Mouse (Mus musculus): ENCODE data around the gene Gstm6. TPM values are rescaled to one million over a fixed set of nuclear protein-coding genes. Genes with fewer than 3 reads are reported as not detected.
"Not testable (repeated sequence)": the region's sequence is repeated elsewhere in the genome, so short reads cannot be mapped to it uniquely, and the experiment has no call there.

Gstm6 gene
- total RNA-seq, 2 experiments from 2014 or later = 12.1 to 14.2 TPM

GRCm38 (mm10) chr3:107895720-107896569, 47.6 kb downstream of the Gstm6 start, which contains the start of gene Gstm5:
Gene Gstm5 (plus strand): TSS chr3:107895821.
- DNase-seq (ENCODE audit: extremely low spot score in 1 of 2, low spot score in 1 of 2) = peak; percentile 78 to 79

- no peak for DNase-seq (ENCODE audit: extremely low spot score in 1 of 2, low spot score in 1 of 2)
These were observed 48.3 kb downstream of the Gstm6 start for GRCm38 (mm10) chr3:107895194-107895719.

- not testable (repeated sequence) for DNase-seq (ENCODE audit: extremely low spot score in 1 of 2, low spot score in 1 of 2)
These were observed 54.3 kb downstream of the Gstm6 start for GRCm38 (mm10) chr3:107889236-107889635.

Other genes starting within 250 kb of the Gstm6 start
- 100 to 1,000 TPM; 333 to 340 TPM for gene Ahcyl1, start 247.2 kb downstream of the Gstm6 start, total RNA-seq (2021)
- gene Csf1, start 183.3 kb downstream of the Gstm6 start, total RNA-seq (2021) = 10 to 100 TPM; 17.1 to 18.6 TPM
- gene Eps8l3, start 66.5 kb downstream of the Gstm6 start, total RNA-seq (2021) = not detected
- 100 to 1,000 TPM; 281 to 321 TPM for gene Gstm5, start 47.9 kb downstream of the Gstm6 start, total RNA-seq (2021)
- gene Gstm7, start 11.9 kb downstream of the Gstm6 start, total RNA-seq (2021) = 100 to 1,000 TPM; 150 to 174 TPM
- gene Gstm3, start 25.5 kb upstream of the Gstm6 start, total RNA-seq (2021) = not detected
- 1 to 10 TPM; 2.6 to 2.8 TPM for gene Gstm2, start 42.7 kb upstream of the Gstm6 start, total RNA-seq (2021)
- gene Gstm1, start 74.2 kb upstream of the Gstm6 start, total RNA-seq (2021) = 100 to 1,000 TPM; 299 to 321 TPM
- 10 to 100 TPM; 12.0 to 12.1 TPM for gene Gstm4, start 101.1 kb upstream of the Gstm6 start, total RNA-seq (2021)
- gene Ampd2, start 142.9 kb upstream of the Gstm6 start, total RNA-seq (2021) = 10 to 100 TPM; 69.8 to 76.2 TPM
- not detected for gene Gnat2, start 149.0 kb upstream of the Gstm6 start, total RNA-seq (2021)
- 10 to 100 TPM; 31.6 to 31.9 TPM for gene Gnai3, start 202.4 kb upstream of the Gstm6 start, total RNA-seq (2021)
- 10 to 100 TPM; 15.2 to 18.6 TPM for gene Gpr61, start 211.1 kb upstream of the Gstm6 start, total RNA-seq (2021)
- 10 to 100 TPM; 66.8 to 67.7 TPM for gene Amigo1, start 242.6 kb upstream of the Gstm6 start, total RNA-seq (2021)

Data from layer of hippocampus, postnatal 25 days (tissue).